In the genomic region with DNA sequence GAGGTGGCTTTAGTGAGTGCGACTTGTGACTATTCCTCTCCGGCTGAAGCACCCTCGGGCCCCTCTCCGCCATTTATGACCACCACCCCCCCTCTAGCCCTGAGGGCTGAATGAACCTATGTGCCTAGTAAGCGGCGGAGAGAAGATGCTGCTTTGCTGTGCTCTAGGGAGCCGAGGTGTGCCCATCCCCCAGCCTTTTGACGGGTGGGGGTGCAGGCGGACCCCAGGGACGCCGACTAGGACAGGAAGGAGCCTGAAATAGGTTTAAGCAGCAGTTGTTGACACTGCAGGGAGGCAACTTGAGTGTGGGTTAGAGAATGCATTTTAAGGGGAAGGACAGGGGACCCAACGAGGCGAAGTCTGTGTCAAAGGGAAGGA, we compare ENCODE assay signal across 1 mouse cellular context.
TF ChIP-seq lines count a peak whose summit lies in the region.

No protein-coding gene starts in this region.

TF ChIP-seq in CH12.LX, 34 proteins besides CTCF, POLR2A, EP300 and RAD21 (continued from another document):
- TF ChIP-seq ZNF384 (IDR thresholded peaks at IDR 0.05; ENCODE audit: low read depth, low read length), result no peak
- no peak for TF ChIP-seq MAZ (IDR thresholded peaks at IDR 0.05; ENCODE audit: low read depth, low read length)
- 0 out of 2 replicates have a peak, but pooled peaks have one; percentile 8 for TF ChIP-seq ELF1 (IDR thresholded peaks at IDR 0.05; ENCODE audit: low read depth, low read length)
- no peak for TF ChIP-seq USF2 (conservative IDR thresholded peaks at IDR 0.05; ENCODE audit: low read depth, low read length)
- no peak for TF ChIP-seq ZKSCAN1 (IDR thresholded peaks at IDR 0.05; ENCODE audit: borderline replicate concordance, low read depth, low read length)
- no peak for TF ChIP-seq NRF1 (IDR thresholded peaks at IDR 0.05; ENCODE audit: low read depth, low read length)
- TF ChIP-seq CHD2 (IDR thresholded peaks at IDR 0.05; ENCODE audit: low read length), result peak; percentile 81
- no peak for TF ChIP-seq ETS1 (conservative IDR thresholded peaks at IDR 0.05; ENCODE audit: low read depth, low read length)
- no peak for TF ChIP-seq CHD1 (IDR thresholded peaks at IDR 0.05; ENCODE audit: low read depth, low read length)
- no peak for TF ChIP-seq USF1 (IDR thresholded peaks at IDR 0.05; ENCODE audit: low read depth, low read length)
